Mouse (Mus musculus) layer of hippocampus, adult 18-20 months (tissue): ENCODE measurements around the gene Cfap43. TPM values are rescaled to one million over a fixed set of nuclear protein-coding genes. Genes with fewer than 3 reads are reported as not detected.
"Not testable (repeated sequence)": the region's sequence is repeated elsewhere in the genome, so short reads cannot be mapped to it uniquely, and the experiment has no call there.

Source experiments
- DNase-seq, 2 experiments: peaks; one replicate each; pipeline ENCODE4 v3.0.0; 2022; ENCODE audit warnings: low spot score in 2 of 2
- total RNA-seq, 2 experiments: library from RNA; stranded (reverse); gene quantifications; 2 replicates each; pipeline ENCODE4 v1.2.3; 2021

Cfap43 gene
- total RNA-seq, 2 experiments from 2014 or later = 0.79 to 0.99 TPM

DNA sequence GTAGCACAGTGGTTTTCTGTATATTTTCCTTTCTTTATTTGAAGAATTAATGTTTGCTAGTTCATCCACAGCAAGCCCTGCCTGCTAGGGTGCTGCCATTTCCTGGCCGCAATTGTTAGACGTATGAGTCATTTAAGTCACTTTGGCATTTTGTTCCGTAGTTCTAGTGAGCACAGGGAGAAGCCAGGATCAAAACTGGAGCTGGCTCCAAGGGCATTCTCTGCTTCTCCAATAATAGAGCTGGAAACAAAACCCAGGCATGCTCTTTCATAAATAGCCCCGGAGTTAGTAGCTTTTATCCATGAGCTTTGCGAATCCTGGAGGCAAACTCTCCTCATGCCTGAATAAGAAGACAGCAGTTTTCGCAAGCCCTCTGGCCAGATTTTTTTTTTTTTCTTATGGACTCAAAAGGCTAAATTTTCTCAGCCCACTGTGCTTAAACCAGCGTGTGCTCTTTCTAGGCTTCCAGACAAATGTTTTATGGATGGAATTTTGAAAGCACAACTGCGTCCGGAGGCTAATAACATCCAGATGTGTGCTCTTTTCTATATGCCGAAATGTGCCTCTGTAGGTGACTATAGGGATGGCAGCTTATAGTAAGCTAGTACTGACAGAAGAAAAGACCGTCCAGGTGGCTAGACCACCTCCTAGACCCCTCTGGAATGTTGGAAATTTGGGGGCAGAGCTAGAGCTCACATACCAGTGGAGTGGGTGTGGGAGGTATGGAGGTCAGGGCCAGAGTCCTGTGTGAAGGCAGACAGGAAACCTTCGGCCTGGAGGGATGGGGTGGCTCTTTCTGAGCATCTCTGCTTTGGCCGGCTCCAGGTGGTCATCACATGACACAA, 64.9 kb downstream of the Cfap43 start:
- peak in 1 of 2 experiments; percentile 33 for DNase-seq

DNA sequence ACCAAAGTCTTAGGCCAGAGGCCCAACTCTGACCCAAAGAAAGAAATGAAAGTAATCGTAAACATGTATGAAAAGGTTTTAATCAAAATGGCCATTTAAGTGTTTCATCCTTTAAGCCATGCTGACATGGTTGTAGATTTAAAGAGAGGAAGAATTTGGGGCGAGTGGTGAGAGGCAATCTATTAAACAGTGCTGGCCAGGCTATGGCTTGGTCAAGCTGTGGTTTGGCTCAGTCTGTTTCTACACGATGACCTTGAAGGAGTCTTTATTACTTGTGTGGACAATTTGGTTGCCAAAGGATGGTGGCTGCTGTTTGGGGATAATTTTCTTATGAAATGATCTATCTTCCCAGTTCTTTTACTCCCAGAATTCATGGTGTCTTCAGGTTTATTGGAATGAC, 66.0 kb downstream of the Cfap43 start:
- no peak for DNase-seq

DNA sequence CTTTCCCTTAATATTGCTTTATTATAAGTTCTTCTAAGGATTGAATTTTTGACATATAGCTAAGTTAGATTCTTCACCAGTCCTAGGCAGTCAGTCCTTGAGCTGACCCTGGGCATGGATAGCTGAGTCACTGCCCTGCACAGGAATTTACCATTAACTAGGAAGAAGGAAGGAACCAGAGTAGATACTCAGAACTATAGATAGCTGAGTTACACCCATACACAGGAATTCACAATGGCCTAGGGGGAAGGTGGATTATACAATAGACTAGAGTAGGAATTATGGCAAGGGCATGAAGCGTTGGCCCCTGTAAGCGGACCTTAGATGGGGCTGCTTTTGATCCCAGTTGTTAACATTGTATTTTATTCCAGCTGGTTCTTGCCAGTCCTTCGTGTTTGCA, 67.0 kb downstream of the Cfap43 start:
- DNase-seq = not testable (repeated sequence)

DNA sequence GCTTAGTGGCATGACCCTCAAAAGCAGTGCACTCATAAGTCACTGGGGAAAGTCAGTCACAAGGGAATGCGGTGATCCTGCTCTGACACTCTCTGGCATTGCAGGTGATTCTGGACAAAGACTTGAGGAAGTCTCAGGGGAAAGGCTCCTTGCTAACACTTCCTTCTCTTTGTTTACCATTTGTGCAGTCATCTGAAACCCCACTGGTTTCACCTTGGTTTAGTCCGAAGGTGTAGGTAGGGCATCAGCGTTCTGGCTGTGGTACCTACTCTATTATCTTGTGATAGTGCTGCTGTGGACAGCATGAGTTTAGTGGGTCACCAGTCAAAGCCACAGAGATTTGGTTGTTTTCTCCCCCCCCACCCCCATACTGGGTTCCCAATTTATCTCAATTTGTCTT, 69.4 kb downstream of the Cfap43 start:
- no peak for DNase-seq

DNA sequence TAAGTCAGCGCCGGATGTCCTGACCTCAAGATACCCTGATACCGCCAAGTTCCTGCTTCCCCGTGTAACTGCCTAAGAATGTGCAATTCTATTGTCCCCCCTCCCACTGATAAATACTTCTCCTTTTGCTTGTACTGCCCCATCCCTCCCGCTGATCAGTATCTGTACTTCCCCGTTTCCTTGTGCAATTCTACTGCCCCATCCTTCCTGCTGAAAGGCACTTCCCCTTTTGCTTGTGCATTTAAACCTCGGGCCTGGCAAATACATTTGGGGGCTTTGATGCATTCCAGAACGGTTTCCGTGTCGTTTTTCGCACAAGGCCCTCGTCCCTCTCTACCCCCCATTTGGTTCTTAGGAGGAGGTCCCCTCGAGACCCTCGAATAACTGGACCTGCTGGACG, 77.9 kb downstream of the Cfap43 start:
- not testable (repeated sequence) for DNase-seq

DNA sequence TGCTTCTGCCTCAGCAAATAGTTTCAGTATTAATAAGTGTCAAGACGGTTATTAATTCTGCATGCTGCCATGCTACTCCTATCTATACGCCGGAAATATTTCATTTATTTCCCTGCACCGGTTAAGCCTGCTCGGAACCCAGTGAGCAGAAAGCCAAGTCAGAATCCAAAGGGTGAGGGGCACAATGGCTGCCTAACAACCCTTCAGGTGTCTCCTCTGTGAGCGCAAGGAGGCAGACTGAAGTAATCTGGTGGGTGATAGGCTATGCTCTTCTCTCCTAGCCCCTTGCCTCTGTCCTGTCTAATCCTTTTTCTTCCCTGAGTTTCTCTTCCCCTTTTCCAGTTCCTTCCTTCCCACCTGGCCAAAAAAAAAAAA, 81.6 kb downstream of the Cfap43 start:
- DNase-seq = no peak

DNA sequence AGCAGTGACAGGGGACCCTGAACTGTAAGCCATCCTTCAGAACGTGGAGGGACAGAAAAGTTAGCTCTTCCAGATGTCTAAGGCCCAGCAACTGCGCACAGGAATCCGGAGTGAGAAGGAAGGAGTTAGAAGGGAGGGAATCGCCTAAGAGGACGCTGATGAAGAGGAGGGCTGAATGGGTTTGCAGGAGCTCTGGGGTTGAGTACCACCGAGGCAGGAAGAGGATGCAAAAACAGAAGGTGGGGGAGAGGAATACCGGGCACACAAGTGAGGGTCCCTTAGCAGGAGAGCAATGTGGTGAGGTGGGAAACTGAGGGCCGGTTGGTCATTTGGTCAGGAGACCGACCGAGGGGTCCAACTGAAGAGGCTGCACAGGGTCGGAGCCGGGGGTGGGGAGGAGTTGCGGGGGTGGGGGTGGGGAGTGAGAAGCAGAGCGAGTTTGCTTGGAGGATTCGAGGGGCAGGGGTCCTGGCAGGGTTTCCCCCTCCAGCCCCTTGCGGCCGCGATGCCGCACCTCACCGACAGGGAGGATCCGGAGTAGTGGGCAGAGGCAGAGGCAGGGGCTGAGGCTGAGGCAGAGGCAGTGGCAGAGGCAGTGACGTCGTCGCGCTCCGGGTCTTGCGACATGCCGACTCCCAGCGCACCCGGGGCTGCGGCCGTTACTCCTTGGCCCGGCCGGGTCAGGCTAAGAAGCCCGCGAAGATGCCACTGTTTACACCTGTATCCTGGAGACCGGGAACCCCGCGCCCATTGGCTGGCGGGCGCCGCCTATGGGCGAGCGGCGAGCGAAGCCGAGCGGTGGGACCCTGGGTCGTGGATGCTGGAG, 82.2 kb downstream of the Cfap43 start:
- DNase-seq = peak; percentile 43 to 50

DNA sequence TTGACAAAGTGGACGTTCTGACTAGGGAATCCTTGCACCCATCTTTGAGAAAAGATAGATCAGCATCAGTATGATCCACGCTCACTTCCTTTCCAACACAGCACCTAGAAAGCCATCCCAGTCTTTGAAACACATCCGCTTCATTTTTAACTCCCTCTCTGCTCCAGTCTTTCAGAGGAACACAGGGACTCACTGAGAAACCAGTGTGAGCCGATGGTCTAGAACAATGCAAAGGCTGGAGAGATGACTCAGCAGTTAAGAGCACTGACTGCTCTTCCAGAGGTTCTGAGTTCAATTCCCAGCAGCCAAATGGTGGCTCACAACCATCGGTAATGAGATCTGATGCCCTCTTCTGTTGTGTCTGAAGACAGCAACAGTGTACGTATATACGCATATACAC, 83.3 kb downstream of the Cfap43 start:
- no peak for DNase-seq

DNA sequence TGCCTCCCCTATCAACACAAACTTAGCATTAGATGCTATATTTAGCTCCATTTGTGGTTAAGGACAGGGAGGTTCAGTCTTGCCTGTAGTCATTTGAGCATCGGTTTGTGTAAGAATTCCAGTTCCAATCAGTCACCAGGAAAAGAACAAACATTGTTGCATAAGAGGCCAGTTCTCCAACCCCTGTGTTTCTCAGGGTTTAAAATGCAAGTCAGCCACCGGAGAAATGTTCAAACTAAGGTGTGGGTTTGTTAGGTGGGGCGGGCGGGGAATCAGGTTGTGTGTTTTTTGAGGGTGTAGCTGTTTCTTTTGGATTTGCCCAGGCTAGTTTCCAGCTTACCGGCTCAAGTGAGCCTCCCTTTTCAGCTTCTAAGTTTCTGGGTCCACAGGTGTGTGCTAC, 84.5 kb downstream of the Cfap43 start:
- DNase-seq = no peak

DNA sequence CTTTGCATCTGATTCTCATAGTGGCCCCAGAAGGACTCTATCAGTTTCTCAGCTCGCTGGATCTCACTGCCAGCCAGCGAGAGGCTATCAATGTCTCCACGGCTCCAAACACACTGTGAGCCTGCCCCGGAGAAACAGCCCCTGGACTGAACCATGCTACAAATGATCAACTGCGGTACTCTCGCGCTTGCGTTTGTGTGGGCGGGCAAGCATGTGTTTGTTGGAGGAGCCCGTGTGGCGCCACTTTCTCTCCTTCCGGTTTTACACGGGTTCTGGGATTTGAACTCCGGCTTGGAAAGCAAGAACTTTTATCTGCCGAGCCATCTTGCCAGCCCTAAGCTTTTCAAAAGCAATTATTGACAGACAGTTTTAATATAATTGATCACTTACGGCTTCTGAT, 86.8 kb downstream of the Cfap43 start:
- DNase-seq = no peak

DNA sequence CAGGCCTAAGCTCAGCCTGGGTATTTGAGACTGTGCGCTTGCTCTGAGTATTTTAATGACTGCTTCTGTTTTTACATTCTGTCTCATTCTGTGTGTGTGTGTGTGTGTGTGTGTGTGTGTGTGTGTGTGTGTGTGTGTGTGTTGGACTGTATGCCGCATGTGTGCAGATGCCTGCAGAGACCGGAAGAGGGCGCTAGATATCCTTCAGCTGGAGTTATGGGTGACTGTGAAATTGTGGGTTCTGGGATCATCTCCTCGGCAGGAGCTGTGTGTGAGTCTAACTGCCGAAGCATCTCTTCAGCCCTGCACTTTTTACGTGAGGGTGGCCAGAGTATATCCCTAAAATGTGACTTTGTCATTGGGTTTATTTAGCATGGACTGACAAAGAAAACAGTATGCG, 88.0 kb downstream of the Cfap43 start:
- DNase-seq = no peak

DNA sequence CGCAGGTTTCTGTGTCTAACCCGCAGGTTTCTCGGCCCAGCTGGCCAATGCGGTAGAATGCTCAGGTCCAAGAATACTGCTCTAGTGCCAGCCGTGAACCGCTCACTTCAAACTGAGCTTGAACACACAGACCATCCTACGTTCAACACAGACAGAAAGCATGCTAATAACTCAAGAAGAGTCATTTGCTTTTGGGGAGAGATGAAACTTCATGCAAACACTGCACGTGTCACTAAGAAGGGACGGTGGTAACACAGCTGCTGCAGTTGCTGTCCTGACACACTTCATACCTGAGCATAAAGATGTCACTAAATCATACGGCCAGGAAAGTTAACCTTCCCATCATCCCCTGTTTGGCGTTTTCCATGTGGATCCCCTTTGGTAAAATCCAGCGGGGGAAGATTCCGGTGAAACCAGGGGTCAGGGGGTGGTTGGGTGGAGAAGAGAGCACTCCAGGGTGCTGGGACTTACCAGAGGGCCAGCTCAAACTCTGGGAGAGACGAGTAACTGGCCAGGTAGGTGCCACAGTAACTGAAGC, 89.1 kb downstream of the Cfap43 start:
- DNase-seq = no peak

DNA sequence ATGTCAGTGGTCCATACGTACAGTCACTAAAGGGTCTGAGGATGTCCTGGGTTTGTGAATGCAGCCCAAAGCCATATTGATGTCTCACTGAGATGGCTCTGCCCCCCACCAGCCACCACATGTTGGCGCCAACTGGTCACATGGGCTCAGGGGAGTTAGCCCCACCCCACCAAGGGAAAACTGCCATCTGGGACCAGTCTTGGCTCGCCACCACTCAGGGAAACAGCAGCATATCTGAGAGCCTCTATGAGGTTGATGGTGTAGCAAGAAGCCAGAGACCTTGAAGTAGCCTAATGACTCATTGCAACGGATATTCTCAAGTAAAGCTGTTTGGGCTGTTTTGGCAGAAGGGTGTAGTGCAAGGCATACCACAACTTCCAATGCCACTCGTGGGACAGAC, 95.1 kb downstream of the Cfap43 start:
- no peak for DNase-seq

DNA sequence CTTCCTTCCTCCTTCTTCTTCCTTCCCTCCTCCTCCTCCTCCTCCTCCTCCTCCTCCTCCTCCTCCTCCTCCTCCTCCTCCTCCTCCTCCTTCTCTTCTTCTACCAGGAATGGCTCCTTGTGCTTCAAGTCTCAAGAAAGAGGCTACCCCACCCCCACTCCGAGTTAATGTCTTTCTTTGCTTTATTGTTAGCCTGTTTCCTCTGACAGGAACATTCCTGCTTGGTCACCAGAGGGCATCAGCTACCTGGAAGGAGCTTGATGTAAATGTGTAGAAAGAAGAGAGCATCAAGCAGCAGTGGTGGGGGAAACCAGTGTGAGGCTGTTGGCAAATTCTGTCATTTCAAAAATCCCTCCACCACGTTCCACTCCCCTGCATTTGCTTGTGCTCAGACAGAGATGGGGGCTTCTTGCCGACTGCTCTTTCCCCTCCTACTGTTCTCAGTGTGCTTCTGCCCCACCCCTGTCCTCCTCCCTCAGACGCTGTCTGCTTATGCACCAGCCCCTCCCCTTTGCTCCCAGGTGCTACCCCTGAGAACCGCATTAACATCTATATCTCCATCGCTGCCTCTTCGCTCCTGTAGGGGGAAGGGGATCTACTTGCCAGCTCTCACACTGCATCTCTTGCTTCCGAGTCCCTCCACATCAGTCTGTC, 96.8 kb downstream of the Cfap43 start:
- DNase-seq = no peak

DNA sequence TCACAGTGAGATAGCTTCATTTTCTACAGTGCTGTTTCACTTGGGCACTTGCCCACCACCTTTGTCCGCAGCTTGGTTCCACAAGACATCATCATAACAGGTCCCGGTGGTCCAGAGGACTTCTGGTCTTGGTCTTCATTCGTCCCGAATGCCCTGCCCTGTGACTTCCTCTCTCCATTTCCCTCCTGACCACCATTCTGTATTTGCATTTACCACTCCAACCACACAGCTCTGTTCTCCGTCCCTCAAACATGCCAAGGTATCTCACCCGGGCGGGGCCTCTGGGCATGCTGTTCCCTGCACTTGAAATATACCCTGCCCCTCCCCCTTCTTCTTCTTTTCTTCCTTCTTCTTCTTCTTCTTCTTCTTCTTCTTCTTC, 97.6 kb downstream of the Cfap43 start:
- no peak for DNase-seq

DNA sequence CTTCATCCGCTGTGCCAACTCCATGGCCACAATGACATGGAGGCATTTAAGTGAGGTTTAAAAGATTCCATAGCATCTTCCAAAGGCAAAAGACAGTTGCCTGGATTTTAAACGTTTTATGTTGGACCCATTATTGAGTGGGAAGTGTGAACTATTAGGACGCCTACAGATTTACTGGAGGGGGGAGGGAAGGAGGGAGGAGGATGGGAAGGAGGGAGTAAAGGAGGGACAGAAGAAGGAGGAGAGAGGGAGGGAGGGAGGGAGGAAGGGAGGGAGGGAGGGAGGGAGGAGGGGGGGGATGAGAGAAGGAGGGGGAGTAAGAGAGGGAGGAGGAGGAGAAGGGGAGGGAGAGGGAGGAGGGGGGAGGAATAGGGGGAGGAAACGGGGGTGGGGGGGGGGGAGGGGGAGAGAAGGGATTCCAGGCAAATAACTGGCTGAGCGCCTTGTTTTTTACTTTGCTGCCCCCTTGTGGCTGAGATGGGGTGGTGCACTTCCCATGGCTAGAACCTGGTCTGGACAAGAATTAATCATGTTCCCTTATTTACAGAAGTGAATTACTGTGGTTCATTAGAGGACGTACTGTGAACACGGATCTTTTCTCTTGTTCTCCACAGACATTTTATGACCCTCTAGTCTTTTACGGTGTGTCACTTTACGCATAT, 98.1 kb downstream of the Cfap43 start:
- peak; percentile 67 to 86 for DNase-seq

DNA sequence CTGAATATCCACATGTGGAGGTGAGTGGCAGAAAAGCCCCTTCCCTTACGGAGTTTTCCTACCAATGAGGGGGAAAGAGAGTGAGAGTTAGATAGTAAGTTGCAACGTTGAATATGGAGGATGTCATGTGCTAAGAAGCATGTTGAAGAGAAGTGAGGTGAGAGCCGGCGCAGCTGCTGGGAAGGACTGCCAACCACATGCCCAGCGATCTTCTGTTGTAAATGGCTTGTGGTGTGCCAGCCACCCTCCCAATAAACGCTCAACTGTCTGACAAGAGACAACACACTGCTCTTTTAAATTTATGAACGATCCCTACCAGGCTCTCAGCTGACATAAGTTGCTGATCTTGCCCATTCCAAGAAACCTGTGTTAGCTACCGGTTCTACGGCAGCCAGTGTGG, 101.4 kb downstream of the Cfap43 start:
- DNase-seq = peak in 1 of 2 experiments; percentile 23

DNA sequence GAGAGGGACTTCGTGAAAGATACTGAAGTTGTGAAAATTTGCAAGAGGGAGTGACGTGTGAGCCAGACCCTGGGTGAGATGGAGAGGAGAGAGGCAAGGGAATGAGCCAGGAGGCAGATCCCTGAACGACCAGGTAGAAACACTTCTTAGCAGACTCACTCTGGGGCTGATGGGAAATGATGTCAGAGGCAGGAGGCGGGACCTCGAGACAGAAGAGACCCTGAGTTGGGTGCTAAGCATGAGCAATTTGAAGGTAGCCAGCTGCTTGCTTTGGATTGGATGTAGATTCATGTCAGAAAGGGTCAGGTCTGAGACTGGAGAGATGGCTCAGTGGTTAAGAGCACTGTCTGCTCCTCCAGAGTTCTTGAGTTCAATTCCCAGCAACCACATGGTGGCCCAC, 104.4 kb downstream of the Cfap43 start:
- DNase-seq = no peak

DNA sequence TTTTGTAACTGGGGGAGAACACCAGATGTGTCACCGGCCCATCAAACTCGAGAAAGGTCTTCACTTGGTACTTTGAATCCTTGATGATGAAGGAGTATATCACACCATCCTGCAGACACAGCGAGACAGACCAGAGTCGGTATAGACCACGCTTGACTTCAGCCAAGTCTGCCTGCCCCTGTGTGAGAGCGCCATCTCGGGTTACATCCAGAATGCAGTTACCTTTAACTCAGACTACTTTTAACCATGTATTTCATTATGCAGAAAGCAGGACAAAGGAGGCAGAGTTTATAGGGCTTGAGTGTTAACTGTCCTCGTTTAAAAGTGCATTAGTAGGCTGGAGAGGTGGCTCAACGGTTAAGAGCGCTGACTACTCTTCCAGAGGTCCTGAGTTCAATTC, 107.0 kb downstream of the Cfap43 start:
- DNase-seq = no peak

DNA sequence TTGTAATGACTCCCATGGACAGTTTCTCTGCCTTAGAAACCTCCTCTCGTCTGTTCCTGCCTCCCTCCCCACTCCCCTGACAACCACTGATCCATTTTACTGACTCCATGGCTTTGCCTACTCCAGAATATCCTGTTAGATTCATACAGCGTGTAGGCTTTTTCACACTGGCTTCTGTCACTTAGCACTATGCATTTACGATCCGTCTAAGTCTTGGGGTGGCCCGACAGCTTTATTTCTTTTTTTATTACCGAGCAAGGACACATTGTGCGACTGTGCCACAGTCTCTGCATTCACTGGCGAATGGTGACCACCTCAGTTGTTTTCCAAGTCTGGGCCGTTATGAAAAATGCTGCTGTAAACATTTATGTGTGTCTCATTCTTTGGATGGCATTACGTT, 120.5 kb downstream of the Cfap43 start:
- no peak for DNase-seq

DNA sequence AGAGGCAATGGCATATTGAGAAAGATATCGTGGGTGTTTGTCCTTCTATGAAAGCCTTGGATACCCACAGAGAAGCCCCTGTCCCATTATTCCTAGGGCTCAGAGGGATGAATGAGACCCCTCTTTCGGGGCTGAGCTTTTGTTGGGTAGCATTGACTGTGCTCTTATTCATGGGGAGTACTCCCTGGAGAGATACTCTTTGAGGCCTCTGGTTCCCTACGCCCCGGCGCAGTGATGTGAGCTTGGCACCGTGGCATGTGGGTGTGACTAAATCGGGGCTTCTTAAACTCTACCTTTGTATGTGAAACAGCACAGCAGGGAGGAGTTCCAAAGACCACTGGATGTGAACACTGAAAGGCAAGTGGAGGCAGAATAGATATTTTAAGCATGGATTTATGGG, 122.4 kb downstream of the Cfap43 start:
- DNase-seq = no peak
